Mouse (Mus musculus) frontal cortex, postnatal 36 days (tissue): Measurements from ENCODE around the gene Olfr1357.

Experiments
- DNase-seq, 2 experiments: peaks; one replicate each; pipeline ENCODE4 v3.0.0; 2022; ENCODE audit warnings: low spot score in 2 of 2

The Olfr1357 gene

GRCm38 (mm10) chr10:78581121-78581520 lies 36.8 kb downstream of the Olfr1357 start:
- DNase-seq = no peak

GRCm38 (mm10) chr10:78578204-78578603 lies 39.7 kb downstream of the Olfr1357 start:
- DNase-seq = no peak

- DNase-seq = no peak
Observed at GRCm38 (mm10) chr10:78576435-78577184, 41.3 kb downstream of the Olfr1357 start.

- peak in 1 of 2 experiments; percentile 35 for DNase-seq
Observed at GRCm38 (mm10) chr10:78575690-78576089, 42.2 kb downstream of the Olfr1357 start.

GRCm38 (mm10) chr10:78575105-78575632 lies 42.7 kb downstream of the Olfr1357 start:
- no peak for DNase-seq

- DNase-seq = peak; percentile 90 to 95
Observed at GRCm38 (mm10) chr10:78574250-78575104, 43.4 kb downstream of the Olfr1357 start, which contains the start of gene Ilvbl. TSS of gene Ilvbl (plus strand) at chr10:78574346.

- peak in 1 of 2 experiments; percentile 24 for DNase-seq
Observed at GRCm38 (mm10) chr10:78573226-78573625, 44.6 kb downstream of the Olfr1357 start.

- DNase-seq = no peak
Observed at GRCm38 (mm10) chr10:78570897-78571296, 47.0 kb downstream of the Olfr1357 start.

- no peak for DNase-seq
Observed at GRCm38 (mm10) chr10:78570416-78570815, 47.5 kb downstream of the Olfr1357 start.

GRCm38 (mm10) chr10:78569686-78570085 lies 48.2 kb downstream of the Olfr1357 start:
- DNase-seq = no peak

GRCm38 (mm10) chr10:78569191-78569590 lies 48.7 kb downstream of the Olfr1357 start:
- DNase-seq = no peak

GRCm38 (mm10) chr10:78565070-78565469 lies 52.8 kb downstream of the Olfr1357 start:
- DNase-seq = no peak
